Mouse (Mus musculus) neural tube, embryonic 13.5 days (tissue): ENCODE results near the gene Mmp27. TPM values are rescaled to one million over a fixed set of nuclear protein-coding genes. Genes with fewer than 3 reads are reported as not detected.

Experiments
- ATAC-seq: fragments of 200-750 bp; cut with Nextera tagmentation; 2 replicates; pipeline ENCODE4 v1.8.0; 2017; ENCODE audit warnings: low read depth, mild to moderate bottlenecking, moderate TSS enrichment, moderate library complexity
- H3K27ac ChIP-seq: fragments of 300-500 bp; sonication (generic); replicated peaks from 2 replicates; pipeline ENCODE4 v1.5.1; 2015; ENCODE audit warnings: moderate library complexity, mild to moderate bottlenecking, inconsistent platforms
- H3K27me3 ChIP-seq: fragments of 300-500 bp; sonication (generic); 2 replicates; pipeline ENCODE4 v1.6.1; 2015; ENCODE audit warnings: mild to moderate bottlenecking, inconsistent platforms
- H3K36me3 ChIP-seq: fragments of 300-500 bp; sonication (generic); 2 replicates; pipeline ENCODE4 v1.6.1; 2015; ENCODE audit warnings: mild to moderate bottlenecking, inconsistent platforms
- H3K4me1 ChIP-seq: fragments of 300-500 bp; sonication (generic); replicated peaks from 2 replicates; pipeline ENCODE4 v1.6.1; 2015; ENCODE audit warnings: inconsistent platforms
- H3K4me2 ChIP-seq: fragments of 300-500 bp; sonication (generic); 2 replicates; pipeline ENCODE4 v1.6.1; 2015; ENCODE audit warnings: inconsistent platforms, mild to moderate bottlenecking, moderate library complexity
- H3K4me3 ChIP-seq: fragments of 300-500 bp; sonication (generic); 2 replicates; pipeline ENCODE4 v1.5.1; 2015; ENCODE audit warnings: mild to moderate bottlenecking, inconsistent platforms
- H3K9ac ChIP-seq: fragments of 300-500 bp; sonication (generic); 2 replicates; pipeline ENCODE4 v1.6.1; 2015; ENCODE audit warnings: moderate library complexity, mild to moderate bottlenecking, inconsistent platforms
- H3K9me3 ChIP-seq: fragments of 300-500 bp; sonication (generic); 2 replicates; pipeline ENCODE4 v1.6.1; 2016; ENCODE audit warnings: inconsistent platforms
- WGBS: fragments of 180-500 bp; shearing (Covaris S2); methylation state at CpG from one replicate; pipeline ENCODE4 v1.1.7; 2015; 5-methylcytosine and 5-hydroxymethylcytosine counted together
- polyA plus RNA-seq: library from polyadenylated mRNA; unstranded; fragments of >200 nt; fragmentation: Nextera tagmentation; extraction: Ambion mirVana; gene quantifications from 2 replicates; pipeline ENCODE4 v1.2.1, GENCODE M21; 2015

The Mmp27 gene
- polyA plus RNA-seq, 1 experiment from 2014 or later, result not detected

GRCm38 (mm10) chr9:7622582-7622981, 51.4 kb downstream of the Mmp27 start:
- no peak for ATAC-seq
- Histone ChIP-seq H3K4me1 (no peaks in the 10 kb centered on the region), H3K9me3 (no peaks in the 10 kb centered on the region), H3K4me3 (no peak overlapping the region), H3K4me2 (no peak overlapping the region), H3K36me3 (no peaks in the 10 kb centered on the region), H3K9ac (no peak overlapping the region), H3K27me3 (no peaks in the 10 kb centered on the region), H3K27ac (no peak overlapping the region)
- WGBS, result 82% methylated on average over 3 of the region's 3 CpGs

- H3K27ac ChIP-seq, result no peak within 1 kb of the TSS
- H3K9me3 ChIP-seq, result no peaks in the 10 kb centered on the region
- H3K4me3 ChIP-seq, result no peak within 1 kb of the TSS
- H3K4me1 ChIP-seq, result no peaks in the 10 kb centered on the region
- H3K36me3 ChIP-seq, result no peaks in the 10 kb centered on the region
- ATAC-seq, result no peak
- no peak within 1 kb of the TSS for H3K9ac ChIP-seq
- no peaks in the 10 kb centered on the region for H3K27me3 ChIP-seq
- H3K4me2 ChIP-seq, result no peak within 1 kb of the TSS
Measured at GRCm38 (mm10) chr9:7627931-7628330, 56.7 kb downstream of the Mmp27 start, which contains the start of gene Mmp20. Gene Mmp20 (plus strand): TSS chr9:7628231.

Other genes with a start within 250 kb of the Mmp27 start
- gene Mmp12, start 227.0 kb upstream of the Mmp27 start, polyA plus RNA-seq, result not detected in 2 replicates
- gene Mmp1b, start 183.3 kb upstream of the Mmp27 start, polyA plus RNA-seq, result not detected in 2 replicates
- not detected in 2 replicates for gene Mmp3, start 125.6 kb upstream of the Mmp27 start, polyA plus RNA-seq
- not detected in 2 replicates for gene Mmp10, start 69.0 kb upstream of the Mmp27 start, polyA plus RNA-seq
- 0.19 and 0.53 TPM in 2 replicates for gene Mmp8, start 12.9 kb upstream of the Mmp27 start, polyA plus RNA-seq
- gene Mmp20, start 56.8 kb downstream of the Mmp27 start, polyA plus RNA-seq, result not detected in 2 replicates
- not detected in 2 replicates for gene Mmp7, start 120.7 kb downstream of the Mmp27 start, polyA plus RNA-seq
- 30.4 and 32.2 TPM in 2 replicates for gene Tmem123, start 192.6 kb downstream of the Mmp27 start, polyA plus RNA-seq